ENCODE assay signal across 12 mouse cellular contexts in genomic region chr1:158513572-158513971, GRCm38 (mm10).
DNase-seq lines count a peak whose midpoint lies in the region; ATAC-seq and TF ChIP-seq lines count a peak whose summit lies in the region.
"Had no signal": no experiment of that assay in that cellular context is flagged by ENCODE, and none has a peak within 500 bp of the region (broad histone marks: within the 10 kb centered on the region; RNA-seq: fewer than 3 reads in every experiment).

No protein-coding gene starts in this region.

- H3K9ac ChIP-seq in forebrain, embryonic 16.5 days (replicated peaks; ENCODE audit: low read depth, low read length), result no peak overlapping the region
- H3K9ac ChIP-seq in liver, postnatal 0 days (replicated peaks), result no peak overlapping the region
- H3K9ac ChIP-seq in midbrain, embryonic 15.5 days, result no peak overlapping the region
- H3K9ac ChIP-seq: embryonic facial prominence, embryonic 12.5 days; hindbrain, embryonic 15.5 days had no signal

- DNase-seq in gastrocnemius, adult 2 months, result peak; percentile 16
- no peak for DNase-seq in gastrocnemius, adult 18-20 months (ENCODE audit: low spot score)
- peak; percentile 71 for DNase-seq in layer of hippocampus, adult 11-12 months (ENCODE audit: low spot score)
- peak; percentile 37 for DNase-seq in lung, postnatal 10 days
- DNase-seq in liver, postnatal 0 days, result no peak

- TF ChIP-seq CTCF in gastrocnemius, adult 2 months (IDR thresholded peaks at IDR 0.05), result no peak
- TF ChIP-seq CTCF in liver, postnatal 0 days (IDR thresholded peaks at IDR 0.05; ENCODE audit: low read depth), result no peak

- no peak overlapping the region for H3K4me2 ChIP-seq in forebrain, embryonic 16.5 days (ENCODE audit: low read length)
- no peak overlapping the region for H3K4me2 ChIP-seq in liver, postnatal 0 days (ENCODE audit: low read depth, low read length)
- H3K4me2 ChIP-seq in midbrain, embryonic 15.5 days, result no peak overlapping the region
- H3K4me2 ChIP-seq: embryonic facial prominence, embryonic 12.5 days; hindbrain, embryonic 15.5 days had no signal

- 69% methylated on average over 13 of the region's 13 CpGs for WGBS in forebrain, embryonic 16.5 days
- WGBS in liver, postnatal 0 days (ENCODE audit: insufficient replicate concordance), result 73% methylated on average over 13 of the region's 13 CpGs
- WGBS in midbrain, embryonic 15.5 days, result 87% methylated on average over 13 of the region's 13 CpGs

- ATAC-seq in forebrain, embryonic 16.5 days, result peak; percentile 55
- no peak for ATAC-seq in liver, postnatal 0 days
- no peak for ATAC-seq in midbrain, embryonic 15.5 days (replicated peaks)
- no peak for ATAC-seq in megakaryocyte progenitor cell, adult 5-6 weeks (replicated peaks; ENCODE audit: poor library complexity)

- no peak overlapping the region for H3K4me3 ChIP-seq in gastrocnemius, adult 2 months
- H3K4me3 ChIP-seq in forebrain, embryonic 16.5 days (replicated peaks; ENCODE audit: low read length), result no peak overlapping the region
- no peak overlapping the region for H3K4me3 ChIP-seq in liver, postnatal 0 days (ENCODE audit: low read depth, low read length)
- no peak overlapping the region for H3K4me3 ChIP-seq in midbrain, embryonic 15.5 days
- H3K4me3 ChIP-seq: embryonic facial prominence, embryonic 12.5 days; hindbrain, embryonic 15.5 days; midbrain, embryonic 10.5 days had no signal

- H3K36me3 ChIP-seq in forebrain, embryonic 16.5 days (ENCODE audit: control insufficient read depth, insufficient read depth), result peaks cover 6% of the 10 kb centered on the region; the same call in 1 of the 2 replicates
- H3K36me3 ChIP-seq in liver, postnatal 0 days (replicated peaks; ENCODE audit: insufficient read depth, low read length), result no peaks in the 10 kb centered on the region
- H3K36me3 ChIP-seq in midbrain, embryonic 15.5 days (replicated peaks), result 0 out of 2 replicates have a peak, but pooled peaks cover 8% of the 10 kb centered on the region
- H3K36me3 ChIP-seq: embryonic facial prominence, embryonic 12.5 days had no signal

- peaks cover 18% of the 10 kb centered on the region for H3K4me1 ChIP-seq in forebrain, embryonic 16.5 days (replicated peaks; ENCODE audit: control insufficient read depth, insufficient read depth, low read length)
- no peaks in the 10 kb centered on the region for H3K4me1 ChIP-seq in liver, postnatal 0 days (ENCODE audit: insufficient read depth)
- no peaks in the 10 kb centered on the region for H3K4me1 ChIP-seq in midbrain, embryonic 15.5 days
- H3K4me1 ChIP-seq: embryonic facial prominence, embryonic 12.5 days; hindbrain, embryonic 15.5 days; midbrain, embryonic 10.5 days had no signal

- intact Hi-C loops in gastrocnemius, adult 2 months (cut with DNase I), result no loop called here

- H3K27me3 ChIP-seq in forebrain, embryonic 16.5 days (replicated peaks; ENCODE audit: control insufficient read depth, insufficient read depth, low read length), result no peaks in the 10 kb centered on the region
- H3K27me3 ChIP-seq in liver, postnatal 0 days (ENCODE audit: insufficient read depth, low read length), result no peaks in the 10 kb centered on the region
- H3K27me3 ChIP-seq in midbrain, embryonic 15.5 days (replicated peaks), result no peaks in the 10 kb centered on the region
- H3K27me3 ChIP-seq: embryonic facial prominence, embryonic 12.5 days; hindbrain, embryonic 15.5 days had no signal

- no peak overlapping the region for H3K27ac ChIP-seq in gastrocnemius, adult 2 months
- H3K27ac ChIP-seq in forebrain, embryonic 16.5 days (ENCODE audit: low read length), result no peak overlapping the region
- no peak overlapping the region for H3K27ac ChIP-seq in liver, postnatal 0 days (ENCODE audit: low read depth)
- H3K27ac ChIP-seq in midbrain, embryonic 15.5 days, result no peak overlapping the region
- H3K27ac ChIP-seq: embryonic facial prominence, embryonic 12.5 days; hindbrain, embryonic 15.5 days; midbrain, embryonic 10.5 days; stomach, postnatal 0 days had no signal

- H3K9me3 ChIP-seq in forebrain, embryonic 16.5 days (ENCODE audit: control insufficient read depth, low read length), result no peaks in the 10 kb centered on the region
- H3K9me3 ChIP-seq in liver, postnatal 0 days (ENCODE audit: low read length), result no peaks in the 10 kb centered on the region
- no peaks in the 10 kb centered on the region for H3K9me3 ChIP-seq in midbrain, embryonic 15.5 days
- H3K9me3 ChIP-seq: embryonic facial prominence, embryonic 12.5 days; hindbrain, embryonic 15.5 days; midbrain, embryonic 10.5 days had no signal

- TF ChIP-seq EP300 in liver, postnatal 0 days (IDR thresholded peaks at IDR 0.05; ENCODE audit: low read depth), result no peak

Comparison
In these comparisons a context has a peak if more than half of its experiments do, and no peak if none do; other contexts are left out.
1. DNase-seq: peak in gastrocnemius, adult 2 months (single experiment), layer of hippocampus, adult 11-12 months (single experiment) and lung, postnatal 10 days (single experiment); none in gastrocnemius, adult 18-20 months (single experiment) and liver, postnatal 0 days (single experiment).